Mouse (Mus musculus) lung, adult 18-20 months (tissue): ENCODE data around the gene Tmem132c.

ENCODE experiments used
- DNase-seq, 2 experiments: peaks; one replicate each; pipeline ENCODE4 v3.0.0; 2022; ENCODE audit warnings: mixed read lengths in 2 of 2

Tmem132c gene

DNA sequence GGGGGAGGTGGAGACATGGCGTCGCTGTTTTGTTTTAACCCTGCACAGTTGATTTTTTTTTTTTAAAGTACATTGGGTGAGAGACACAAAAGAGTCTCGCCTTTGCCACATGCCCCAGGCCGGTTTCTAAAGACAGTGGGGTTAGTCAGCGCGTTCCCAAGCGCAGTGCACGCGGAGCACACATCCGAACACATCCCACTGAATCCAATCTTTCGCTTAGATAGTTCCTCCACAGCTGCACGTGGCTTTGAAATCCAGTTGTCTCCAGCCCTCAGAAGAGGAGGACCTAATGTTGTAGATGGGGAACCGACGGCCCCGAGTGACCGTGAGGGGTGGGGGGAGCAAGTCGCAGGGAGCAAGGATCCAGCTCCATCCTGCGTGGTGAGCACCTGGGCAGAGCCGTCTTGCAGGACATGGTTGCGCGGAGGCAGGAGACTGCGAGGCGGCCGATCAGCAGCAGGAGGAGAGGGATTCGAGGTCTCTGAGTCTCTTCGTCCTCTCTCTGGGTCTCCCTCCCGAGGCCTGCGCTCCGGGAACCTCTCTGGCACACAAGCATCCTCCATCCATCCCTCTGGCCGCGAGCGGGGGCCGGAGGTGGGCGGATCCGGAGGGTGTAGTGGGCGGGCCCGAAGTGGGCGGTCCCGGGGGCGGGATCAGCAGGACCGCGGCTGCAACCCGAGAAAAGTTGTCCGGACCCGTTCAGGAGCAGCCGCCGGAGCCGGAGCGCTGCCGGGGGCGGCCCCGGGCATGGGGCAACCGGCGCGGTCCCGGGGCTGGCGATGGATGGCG is at the start of gene Tmem132c:
TSS of gene Tmem132c (plus strand) at position 673 of the 789 bp plus-strand sequence.
- DNase-seq = peak; percentile 66 to 72

DNA sequence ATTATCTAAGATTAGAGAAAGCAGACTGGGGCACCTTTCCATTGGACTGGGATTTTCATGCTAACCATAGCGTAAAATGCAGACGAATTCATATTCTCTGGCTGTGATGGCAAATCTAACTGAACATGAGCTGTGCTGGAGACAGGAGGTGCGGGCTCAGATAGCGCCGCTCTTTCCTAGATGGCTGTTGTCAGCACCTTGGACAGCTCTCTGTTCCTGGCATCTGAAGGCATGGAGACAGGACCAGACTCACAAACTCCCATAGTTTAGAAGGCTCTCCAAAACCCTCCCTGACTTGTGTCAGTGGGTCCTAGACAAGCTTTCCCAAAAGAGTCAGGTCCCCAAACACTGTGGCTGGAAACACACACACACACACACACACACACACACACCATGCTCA is 49.7 kb upstream of the Tmem132c start:
- peak in 1 of 2 experiments; percentile 2 for DNase-seq

DNA sequence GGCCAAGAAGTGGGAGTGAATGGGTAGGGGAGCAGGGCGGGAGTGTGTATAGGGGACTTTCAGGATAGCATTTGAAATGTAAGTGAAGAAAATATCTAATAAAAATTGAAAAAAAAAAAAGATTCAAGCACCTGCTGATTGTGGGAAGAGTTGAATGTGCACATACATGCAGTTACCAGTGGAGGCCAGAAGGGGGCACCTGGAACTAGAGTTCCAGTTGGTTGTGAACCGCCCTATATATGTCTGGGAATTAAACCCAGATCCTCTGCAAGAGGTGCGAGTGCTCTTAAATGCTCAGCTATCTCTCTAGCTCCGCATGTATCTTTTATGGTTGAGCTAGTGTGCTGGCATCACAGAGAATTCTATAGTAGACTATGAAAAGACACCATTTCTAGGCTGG is 42.8 kb upstream of the Tmem132c start:
- no peak for DNase-seq

DNA sequence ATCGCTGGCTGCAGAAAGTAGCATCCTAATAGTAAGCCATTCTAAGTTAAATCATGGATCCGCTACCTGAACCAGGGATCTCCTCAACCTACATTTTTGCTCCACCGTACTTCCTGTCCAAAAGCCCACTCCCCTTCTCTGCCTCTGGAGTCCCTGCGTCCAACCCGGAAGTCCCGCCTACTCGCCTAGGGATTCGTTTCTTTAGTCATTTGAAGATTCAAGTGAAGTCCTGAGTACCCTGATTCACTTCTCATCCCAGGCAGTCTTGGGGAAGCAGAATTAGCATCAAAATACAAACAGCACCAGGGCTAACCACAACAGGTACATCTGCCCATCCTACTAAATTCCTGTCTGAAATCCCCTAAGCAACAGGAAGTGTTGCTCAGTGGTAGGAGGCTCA is 36.7 kb upstream of the Tmem132c start:
- DNase-seq = no peak

DNA sequence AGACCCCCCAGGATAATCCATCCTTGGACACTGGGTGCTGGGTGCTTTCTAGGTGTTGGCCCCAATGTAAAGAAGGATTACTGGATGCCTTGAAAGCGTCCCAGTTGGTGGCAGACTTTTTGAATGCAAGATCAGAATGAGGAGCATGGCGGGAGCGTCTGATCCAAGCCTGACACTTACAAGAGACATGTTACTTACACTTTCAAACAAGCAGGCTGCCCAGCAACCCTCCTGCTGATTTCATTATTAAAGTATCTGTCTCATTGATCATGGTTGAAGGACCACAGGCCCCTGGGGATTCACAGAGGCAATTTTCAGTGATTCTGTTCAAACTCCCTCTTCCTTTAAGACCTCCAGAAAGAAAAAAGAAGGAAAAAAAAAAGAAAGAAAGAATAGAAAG is 25.2 kb upstream of the Tmem132c start:
- no peak for DNase-seq

DNA sequence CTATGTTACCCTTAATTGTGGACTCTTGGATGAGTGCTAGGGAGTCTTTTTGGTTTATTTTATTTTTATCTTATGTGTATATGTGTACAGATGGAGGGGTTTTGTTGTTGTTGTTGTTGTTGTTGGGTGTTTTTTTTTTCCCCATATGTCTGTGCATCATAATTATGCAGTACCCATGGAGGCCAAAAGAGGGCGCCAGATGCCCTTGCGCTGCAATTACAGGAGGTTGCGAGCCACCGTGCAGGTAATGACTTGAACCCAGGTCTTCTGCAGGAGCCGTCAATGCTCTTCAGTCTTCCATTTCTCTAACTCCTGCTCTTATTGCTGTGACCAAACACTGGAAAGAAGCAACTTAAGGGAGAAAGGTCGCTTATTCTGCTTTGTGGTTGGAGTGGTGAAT is 23.9 kb upstream of the Tmem132c start:
- DNase-seq = no peak

DNA sequence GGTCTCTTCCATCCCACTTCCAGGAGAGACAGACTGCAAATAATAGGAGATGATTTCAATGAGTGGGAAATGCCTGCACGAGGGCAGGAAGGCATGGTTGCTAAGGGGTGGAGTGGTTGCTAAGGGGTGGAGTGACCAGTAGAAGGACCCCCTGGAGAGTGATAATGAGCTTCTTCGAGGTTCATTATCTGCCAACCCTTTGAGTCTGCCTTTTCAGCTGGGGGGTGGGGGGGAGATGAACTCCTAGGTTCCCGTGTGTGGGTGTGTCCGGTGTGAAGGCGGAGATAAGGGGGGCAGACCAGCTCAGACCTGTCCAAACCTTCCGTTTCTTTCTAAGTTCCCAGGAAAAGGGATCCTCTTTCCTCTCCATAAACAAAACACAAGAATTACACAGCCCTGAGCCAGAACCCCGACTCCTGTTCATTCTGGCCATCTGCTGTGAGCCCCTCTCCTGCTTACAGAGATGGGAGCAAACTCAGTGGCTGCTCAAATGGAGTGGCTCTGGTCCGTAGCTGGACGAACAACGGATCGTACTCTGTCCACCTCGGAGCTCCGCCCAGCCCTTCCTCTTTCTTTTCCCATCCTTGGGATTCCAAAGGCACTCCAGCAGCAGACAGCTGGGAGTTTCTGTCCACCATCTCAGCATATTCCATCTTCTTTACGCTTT is 13.5 kb upstream of the Tmem132c start:
- no peak for DNase-seq

DNA sequence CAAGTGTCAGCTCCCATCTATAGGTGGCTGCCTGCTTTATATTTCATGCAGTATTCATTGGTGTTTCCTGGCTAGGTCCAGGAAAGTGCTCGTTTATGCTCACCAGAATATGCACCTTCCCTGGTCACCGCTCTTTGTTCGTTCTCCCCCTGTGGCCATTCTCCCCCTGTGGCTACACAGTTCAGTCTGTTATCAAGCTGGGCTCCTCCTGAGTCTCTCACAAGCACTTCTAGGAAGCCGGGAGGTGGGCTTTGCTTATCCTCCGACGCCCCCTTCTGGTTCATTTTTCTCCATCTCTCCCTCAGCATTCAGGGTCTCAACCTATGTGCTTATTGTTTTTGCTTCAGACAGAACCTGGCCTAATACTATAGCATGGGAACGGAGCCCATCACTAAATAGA is 6.9 kb upstream of the Tmem132c start:
- DNase-seq = no peak

DNA sequence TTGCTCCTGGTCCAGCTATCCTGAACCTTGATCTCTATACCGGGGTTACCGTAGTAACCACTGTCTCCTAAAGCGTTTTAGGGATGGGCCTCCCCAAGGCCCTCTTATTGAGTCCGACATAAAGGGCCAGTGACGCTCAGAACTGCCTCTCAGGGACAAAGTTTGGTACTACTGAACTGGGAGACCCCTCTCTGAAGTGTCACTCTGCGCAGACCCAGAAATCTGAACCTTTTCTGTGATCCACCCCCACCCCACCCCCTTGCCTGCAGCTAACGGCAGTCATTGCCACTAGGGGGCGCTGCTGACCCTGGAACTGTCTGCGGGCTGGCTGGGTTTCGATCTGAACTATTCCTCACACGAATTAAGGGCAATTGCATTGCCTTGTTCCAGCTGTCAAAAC is 6.4 kb upstream of the Tmem132c start:
- DNase-seq = peak; percentile 53 to 67

DNA sequence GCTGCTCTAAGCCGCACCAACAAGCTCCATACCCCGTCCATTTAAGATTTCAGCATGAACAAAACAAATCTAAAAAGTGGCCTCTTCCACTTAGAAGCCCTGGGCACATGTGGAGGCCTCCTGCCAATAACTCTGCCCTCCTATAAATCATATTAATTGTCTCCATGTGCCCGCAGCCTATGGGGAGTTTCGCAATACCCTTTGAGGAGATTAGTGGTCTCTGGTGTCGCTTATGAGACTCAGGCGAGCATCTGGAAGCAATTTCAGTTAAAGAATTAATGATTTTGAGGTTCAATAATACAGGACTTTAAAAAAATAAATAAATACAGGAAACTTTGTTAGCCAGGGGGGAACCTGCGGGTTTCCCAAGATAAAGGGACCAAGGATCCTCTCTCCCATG is 1.9 kb upstream of the Tmem132c start:
- DNase-seq = no peak

DNA sequence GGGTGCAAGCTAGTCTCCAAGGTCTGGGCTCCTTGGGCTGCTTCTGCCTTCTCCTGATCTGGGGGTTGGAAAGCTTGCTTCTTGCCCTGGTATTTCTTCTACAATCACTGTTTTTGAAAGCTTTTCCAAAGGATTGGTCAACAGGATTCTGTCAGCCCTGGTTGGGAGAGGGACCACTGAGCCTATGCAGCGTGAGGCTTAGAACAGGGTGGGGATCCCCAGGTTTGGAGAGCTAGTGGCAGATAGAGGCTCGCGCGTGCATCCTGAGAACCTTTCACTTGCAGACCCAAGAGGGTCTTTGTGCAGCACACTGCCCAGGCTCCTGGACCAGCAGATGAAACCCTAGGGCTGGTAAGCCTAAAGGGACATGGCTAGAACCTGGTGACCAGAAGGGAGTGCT is 962 bp upstream of the Tmem132c start:
- no peak for DNase-seq

DNA sequence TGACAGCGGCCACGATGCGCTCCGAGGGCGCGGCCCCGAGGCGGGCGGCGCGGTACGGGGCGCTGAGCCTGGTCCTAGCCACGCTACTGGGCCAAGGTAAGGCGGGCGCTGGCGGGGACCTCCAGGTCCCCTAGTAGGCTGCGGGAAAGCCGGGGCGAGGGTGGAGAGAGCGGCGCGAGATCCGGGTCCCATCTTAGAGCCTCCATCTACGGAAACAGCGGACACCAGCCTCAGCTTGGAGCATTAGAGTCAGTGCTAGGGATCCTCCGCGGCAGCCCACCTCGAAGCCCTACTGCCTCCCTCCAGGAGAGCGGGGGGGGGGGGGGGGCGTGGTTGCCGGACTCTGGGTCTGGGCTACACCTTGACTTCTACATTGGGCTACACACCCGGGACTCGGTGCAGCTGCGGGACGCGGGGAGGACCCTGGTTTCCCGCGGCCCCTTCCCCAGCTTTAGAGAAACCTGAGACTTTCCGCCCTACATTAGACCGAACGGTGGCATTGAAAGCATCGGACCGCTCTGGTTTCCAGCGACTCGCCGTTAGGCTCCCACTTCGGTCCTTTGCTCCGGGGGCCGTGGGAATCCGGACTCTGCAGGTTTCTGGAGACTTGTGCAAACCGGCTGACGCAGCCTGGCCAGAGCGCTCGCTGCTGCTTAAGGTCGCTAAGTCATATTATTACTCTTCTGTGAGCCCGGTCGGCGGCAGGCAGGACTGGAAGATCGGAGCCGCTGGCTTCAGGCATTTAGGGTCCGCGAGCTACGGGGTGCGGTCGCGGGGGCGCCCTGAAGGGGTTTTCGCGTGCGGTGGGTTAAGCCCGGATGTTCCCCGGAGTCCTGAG is 536 bp downstream of the Tmem132c start:
- no peak for DNase-seq

DNA sequence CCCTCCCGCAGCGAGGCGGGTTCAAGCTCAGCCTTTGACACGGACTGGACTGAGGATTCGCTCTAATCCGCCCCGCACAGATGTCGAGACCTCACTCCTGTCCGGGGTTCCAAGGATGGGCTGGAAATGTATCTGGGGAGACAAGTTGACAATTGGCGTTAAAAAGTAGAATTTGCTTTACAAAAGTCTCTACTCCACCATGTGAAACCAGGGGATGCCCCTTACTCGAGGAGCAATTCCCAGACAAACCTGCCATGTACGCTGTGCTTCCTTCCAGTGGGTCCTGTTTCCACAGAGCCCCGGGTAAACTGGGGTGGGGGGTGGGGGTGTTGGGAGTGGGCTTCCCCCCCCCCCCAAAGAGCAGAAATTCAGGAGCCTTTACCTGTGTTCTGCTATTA is 1.2 kb downstream of the Tmem132c start:
- DNase-seq = no peak

DNA sequence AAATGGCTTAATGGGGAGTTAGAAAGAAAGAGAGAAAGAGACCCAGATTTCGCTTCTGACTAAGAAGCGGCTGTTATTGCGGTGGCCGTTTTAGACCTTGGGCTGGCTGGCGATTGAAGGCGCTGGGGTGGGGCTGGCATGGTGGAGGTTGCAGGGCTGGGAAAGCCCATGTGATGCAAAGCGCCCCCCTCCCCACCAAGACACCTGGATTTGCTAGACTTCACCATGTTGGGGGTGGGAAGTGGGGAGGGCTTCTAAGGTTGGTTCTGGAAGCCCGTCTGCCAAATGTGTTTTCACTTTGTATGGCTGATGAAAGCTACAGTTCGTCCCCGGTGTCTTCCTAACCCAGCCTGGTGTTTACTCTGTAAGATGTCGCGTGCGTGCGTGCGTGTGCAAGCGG is 1.6 kb downstream of the Tmem132c start:
- DNase-seq = no peak

DNA sequence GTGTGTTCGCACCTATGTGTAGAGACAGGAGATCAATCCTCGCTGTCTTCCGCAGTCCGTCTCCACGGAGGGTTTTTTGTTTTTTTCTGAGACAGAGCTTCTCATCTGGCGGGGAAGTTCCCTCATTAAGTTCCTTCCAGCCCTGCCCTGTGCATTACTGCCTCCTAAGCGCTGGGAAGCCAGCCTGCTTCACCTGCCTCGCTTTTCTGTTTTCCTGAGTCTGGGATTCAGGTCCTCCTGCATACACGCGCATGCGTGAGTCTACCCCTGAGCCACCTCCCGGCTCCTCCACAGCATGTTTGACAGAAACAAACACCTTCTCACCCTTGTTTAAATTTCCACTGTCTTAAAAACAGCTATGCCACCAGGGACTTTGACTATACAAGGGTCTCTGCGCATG is 2.0 kb downstream of the Tmem132c start:
- no peak for DNase-seq

DNA sequence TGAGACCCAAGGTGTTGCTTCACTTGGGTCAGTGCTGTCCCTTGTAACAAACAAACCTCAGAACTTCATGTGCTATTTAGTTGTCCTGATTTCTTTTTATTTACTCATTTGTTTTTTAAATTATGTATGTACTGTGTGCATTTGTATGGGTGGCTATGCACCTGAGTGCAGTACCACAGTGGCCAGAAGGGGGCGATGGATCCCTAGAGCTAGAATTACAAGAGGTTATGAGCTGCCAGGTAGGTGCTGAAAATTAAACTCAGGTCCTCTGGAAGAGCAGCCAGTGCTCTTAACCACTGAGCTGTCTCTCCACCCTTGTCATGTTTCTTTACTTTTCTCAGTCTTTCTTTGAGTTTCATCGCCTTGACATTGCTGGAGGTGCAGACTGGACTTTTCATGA is 11.7 kb downstream of the Tmem132c start:
- DNase-seq = no peak

DNA sequence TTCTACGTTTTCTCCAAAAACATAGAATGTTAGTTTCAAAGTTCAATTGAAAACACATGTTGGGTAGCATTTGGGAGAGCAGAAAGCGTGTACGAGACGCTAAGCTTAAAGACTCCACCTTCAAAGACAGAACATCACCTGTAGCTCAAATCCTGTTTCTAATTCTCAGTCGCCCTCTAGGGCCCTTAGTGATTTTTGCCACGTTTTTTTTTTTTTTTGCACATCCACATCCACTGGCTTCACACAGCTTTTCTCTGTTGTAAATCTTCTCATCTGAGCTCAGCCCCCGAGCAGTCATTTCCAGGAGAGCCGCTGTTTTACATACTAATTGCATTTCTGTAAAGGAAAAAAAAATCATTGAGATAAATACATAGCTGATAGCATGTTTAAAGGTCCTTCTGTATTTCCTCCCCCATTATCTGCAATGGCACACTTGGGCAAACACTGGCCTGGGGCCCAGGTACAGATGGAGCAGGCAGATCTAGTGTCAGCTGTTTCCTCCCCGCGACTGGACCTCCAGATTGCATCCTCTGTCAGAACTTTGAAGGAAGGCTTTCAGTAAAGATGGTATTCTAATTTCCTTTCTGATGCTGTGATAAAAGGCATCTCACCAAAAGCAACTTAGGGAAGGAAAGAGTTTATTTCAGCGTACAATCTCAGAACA is 15.5 kb downstream of the Tmem132c start:
- DNase-seq = no peak

DNA sequence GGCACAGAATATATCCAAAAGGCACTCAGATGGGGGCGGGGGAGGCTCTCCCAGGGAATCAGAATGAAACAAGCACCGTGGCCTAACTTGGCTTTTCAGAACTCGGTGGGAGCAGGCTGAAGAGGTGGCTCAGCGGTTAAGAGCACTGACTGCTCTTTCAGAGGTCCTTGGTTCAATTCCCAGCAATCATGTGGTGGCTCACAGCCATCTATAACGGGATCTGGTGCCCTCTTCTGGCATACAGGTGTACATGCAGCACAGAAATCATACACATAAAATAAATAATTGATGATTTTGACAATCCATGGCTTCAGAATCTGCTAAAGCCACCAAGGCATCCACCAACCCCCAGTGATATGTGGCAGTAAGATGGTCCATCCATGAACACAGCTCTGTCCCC is 20.5 kb downstream of the Tmem132c start:
- no peak for DNase-seq

DNA sequence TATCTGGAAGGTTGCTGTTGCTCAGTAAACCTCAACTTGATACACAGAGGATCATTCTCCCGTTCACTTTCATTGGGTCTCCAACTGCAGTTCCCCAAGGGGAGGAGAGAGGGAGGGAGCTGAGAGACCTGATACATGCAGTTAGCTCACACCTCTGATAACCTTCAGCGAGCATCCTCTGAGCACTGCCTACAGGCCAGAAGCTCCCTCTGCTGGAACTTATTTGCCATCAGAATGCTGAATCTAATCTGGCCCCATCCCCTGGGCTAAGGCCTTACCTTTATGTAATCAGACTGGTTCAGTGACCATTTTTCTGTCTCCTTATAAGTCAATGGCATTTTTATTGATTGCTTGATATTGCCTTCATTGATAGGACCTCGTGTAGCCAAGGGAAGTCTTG is 29.5 kb downstream of the Tmem132c start:
- DNase-seq = no peak

DNA sequence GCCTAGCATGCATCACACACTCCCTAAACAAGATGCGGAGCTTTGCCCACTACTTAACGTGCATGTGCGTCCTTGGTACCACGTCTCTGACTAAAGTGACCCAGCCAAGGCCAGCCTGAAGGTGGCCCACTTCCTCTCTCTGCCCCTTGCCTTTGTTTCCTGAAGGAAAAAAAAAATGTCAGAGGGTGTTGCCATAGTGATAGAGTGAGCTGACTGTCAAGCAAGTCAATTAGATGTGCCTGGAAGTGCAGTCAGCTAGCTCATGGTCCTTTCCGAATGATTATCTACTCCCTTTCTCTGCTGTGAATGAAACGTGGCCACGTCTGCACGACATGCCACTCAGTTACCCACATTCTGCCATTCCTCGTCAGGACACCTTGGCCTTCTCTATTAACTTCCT is 37.9 kb downstream of the Tmem132c start:
- no peak for DNase-seq

DNA sequence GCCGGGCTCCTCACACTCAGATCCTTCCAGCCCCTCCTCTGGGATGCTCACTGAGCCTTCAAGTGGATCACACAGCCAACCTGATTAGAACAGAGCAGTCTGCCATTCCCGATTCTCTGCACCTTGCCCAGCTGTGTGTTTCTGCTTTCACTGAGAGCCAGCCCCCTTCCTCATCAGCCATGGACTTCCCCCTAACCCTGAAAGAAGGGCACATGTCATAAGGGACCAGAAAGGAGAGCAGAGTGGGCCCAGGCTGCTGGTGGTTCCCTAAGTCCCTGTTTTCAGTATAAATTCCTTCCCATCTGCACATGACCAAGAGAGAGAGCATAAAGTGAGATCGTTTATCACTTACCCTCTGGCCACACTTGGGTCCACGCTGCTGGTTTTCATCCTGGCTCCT is 39.6 kb downstream of the Tmem132c start:
- DNase-seq = no peak

DNA sequence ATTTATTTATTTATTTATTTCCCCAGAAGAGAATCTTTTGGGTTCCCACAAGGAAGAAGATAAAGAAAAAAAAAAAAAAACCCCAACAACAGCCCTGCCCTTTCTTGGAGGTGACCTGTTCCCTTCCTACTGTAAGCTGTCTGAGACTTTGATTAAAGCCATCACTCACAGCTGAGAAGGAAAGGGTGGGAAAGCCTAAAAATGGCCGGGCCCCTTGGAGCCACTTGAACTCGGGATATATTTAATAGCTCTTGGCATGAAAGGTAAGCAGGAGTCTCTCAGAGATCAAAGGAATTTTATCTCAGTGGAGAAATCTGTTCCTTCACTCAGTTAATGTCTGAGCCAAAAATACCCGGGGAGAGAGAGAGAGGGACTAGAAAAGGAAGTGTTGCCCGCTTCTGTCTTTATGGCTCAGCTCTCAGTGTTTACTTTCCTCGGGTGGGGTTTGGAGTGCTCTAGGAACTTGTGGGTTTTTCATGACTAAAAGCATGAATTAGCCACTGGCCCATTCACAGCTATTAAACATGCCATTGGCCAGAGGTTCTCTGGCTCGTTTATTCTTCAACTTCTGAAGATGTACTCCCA is 41.0 kb downstream of the Tmem132c start:
- peak in 1 of 2 experiments; percentile 23 for DNase-seq

DNA sequence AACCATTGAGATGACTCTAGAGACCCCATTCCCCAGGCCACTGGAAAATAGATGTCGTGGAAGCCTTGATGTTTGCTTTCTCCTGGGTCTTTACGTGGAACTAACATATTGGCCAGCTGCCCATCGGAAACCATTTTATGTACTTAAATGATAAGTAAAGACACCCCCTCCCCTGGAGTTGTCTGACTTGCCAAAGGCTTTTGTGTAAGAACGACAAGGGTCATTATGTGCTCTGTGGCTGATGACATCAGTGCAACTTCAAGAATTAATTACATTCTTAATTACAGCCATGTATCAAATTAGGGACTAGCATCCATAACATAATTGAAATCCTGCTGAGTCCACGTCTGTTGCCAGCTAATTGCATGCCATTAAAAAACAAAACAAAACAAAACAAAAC is 45.3 kb downstream of the Tmem132c start:
- DNase-seq = no peak
